27 mouse cellular contexts compared by ENCODE assay signal in the genomic region with DNA sequence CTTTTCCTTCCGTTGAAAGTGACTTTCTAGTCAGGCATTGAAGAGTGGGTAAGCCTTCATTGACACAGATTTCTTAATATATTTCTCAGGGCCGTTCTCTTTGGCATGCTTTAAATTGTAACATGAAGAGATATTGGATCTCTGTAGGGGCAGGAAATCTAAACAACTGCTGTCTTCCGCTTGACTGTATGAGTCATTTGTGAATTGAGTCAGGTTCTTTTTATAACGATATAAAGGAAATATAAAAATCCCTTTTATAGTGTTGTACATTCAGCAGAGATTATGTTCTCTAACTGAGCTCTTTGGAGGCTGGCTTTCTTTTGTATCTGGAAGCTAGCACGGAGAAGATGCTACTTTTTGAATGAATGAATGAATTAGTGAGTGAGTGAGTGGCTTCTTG. TPM values are rescaled to one million over a fixed set of nuclear protein-coding genes. Genes with fewer than 3 reads are reported as not detected.
DNase-seq lines count a peak whose midpoint lies in the region; ATAC-seq and TF ChIP-seq lines count a peak whose summit lies in the region.
"Had no signal": no experiment of that assay in that cellular context is flagged by ENCODE, and none has a peak within 500 bp of the region (broad histone marks: within the 10 kb centered on the region; RNA-seq: fewer than 3 reads in every experiment).

No protein-coding gene starts in this region.

- no peak overlapping the region for H3K4me3 ChIP-seq in heart, adult 2 months
- no peak overlapping the region for H3K4me3 ChIP-seq in lung, postnatal 0 days (ENCODE audit: low read depth, low read length)
- no peak overlapping the region for H3K4me3 ChIP-seq in embryonic fibroblast, embryonic 13.5 days (ENCODE audit: insufficient read depth, low read length)
- H3K4me3 ChIP-seq: embryonic facial prominence, embryonic 12.5 days; erythroblast, embryonic 14.5 days; forebrain, embryonic 12.5 days; hindbrain, embryonic 10.5 days; kidney, embryonic 15.5 days; limb, embryonic 10.5 days had no signal

- peaks cover 5% of the 10 kb centered on the region; the same call in 1 of the 2 replicates for H3K79me2 ChIP-seq in heart, adult 2 months (replicated peaks; ENCODE audit: control insufficient read depth, insufficient read depth, low read length)

- peaks cover 4% of the 10 kb centered on the region for H3K36me3 ChIP-seq in heart, adult 2 months (ENCODE audit: control insufficient read depth, insufficient read depth, low read length)
- no peaks in the 10 kb centered on the region for H3K36me3 ChIP-seq in lung, postnatal 0 days (ENCODE audit: insufficient read depth, low read length)

- TF ChIP-seq EP300 in heart, adult 2 months (IDR thresholded peaks at IDR 0.05; ENCODE audit: insufficient read depth, low read depth, low read length): no peak
- TF ChIP-seq EP300 in lung, postnatal 0 days (IDR thresholded peaks at IDR 0.05): no peak

- no peaks in the 10 kb centered on the region for H3K27me3 ChIP-seq in heart, adult 2 months (ENCODE audit: control insufficient read depth, insufficient read depth, low read length)
- no peaks in the 10 kb centered on the region for H3K27me3 ChIP-seq in lung, postnatal 0 days (replicated peaks; ENCODE audit: insufficient read depth, low read length)
- H3K27me3 ChIP-seq: embryonic facial prominence, embryonic 12.5 days; forebrain, embryonic 12.5 days; kidney, embryonic 15.5 days had no signal

- H3K9me3 ChIP-seq in lung, postnatal 0 days (ENCODE audit: low read length): no peaks in the 10 kb centered on the region
- H3K9me3 ChIP-seq: embryonic facial prominence, embryonic 12.5 days; forebrain, embryonic 12.5 days; hindbrain, embryonic 10.5 days; kidney, embryonic 15.5 days; limb, embryonic 10.5 days had no signal

- no peak for TF ChIP-seq POLR2A in heart, adult 2 months (IDR thresholded peaks at IDR 0.05; ENCODE audit: insufficient read depth, low read depth, low read length)
- TF ChIP-seq POLR2A in embryonic fibroblast, embryonic 13.5 days (IDR thresholded peaks at IDR 0.05; ENCODE audit: low read depth, low read length): no peak

- peak overlapping the region; percentile 42; the same call in 1 of the 2 replicates for H3K27ac ChIP-seq in heart, adult 2 months
- no peak overlapping the region for H3K27ac ChIP-seq in lung, postnatal 0 days (ENCODE audit: low read length)
- H3K27ac ChIP-seq in embryonic fibroblast, embryonic 13.5 days (ENCODE audit: insufficient read depth, low read length): peak overlapping the region; percentile 65
- H3K27ac ChIP-seq: embryonic facial prominence, embryonic 12.5 days; forebrain, embryonic 12.5 days; hindbrain, embryonic 10.5 days had no signal

- intact Hi-C loops in heart, adult 2 months (cut with DNase I): no loop called here
- intact Hi-C loops in heart, postnatal 14 days (cut with DNase I): no loop called here

- peaks cover 11% of the 10 kb centered on the region for H3K4me1 ChIP-seq in heart, adult 2 months (ENCODE audit: control insufficient read depth, insufficient read depth, low read length)
- H3K4me1 ChIP-seq in lung, postnatal 0 days (ENCODE audit: insufficient read depth, low read depth, low read length): no peaks in the 10 kb centered on the region
- peaks cover 12% of the 10 kb centered on the region for H3K4me1 ChIP-seq in embryonic fibroblast, embryonic 13.5 days (ENCODE audit: control insufficient read depth, insufficient read depth, low read length)
- H3K4me1 ChIP-seq: forebrain, embryonic 12.5 days; hindbrain, embryonic 10.5 days had no signal

- peak; percentile 19; the same call in 1 of the 2 replicates for ATAC-seq in lung, postnatal 0 days
- ATAC-seq in monocyte, adult 5-6 weeks (replicated peaks; ENCODE audit: insufficient number of reproducible peaks, low FRiP score, low TSS enrichment, poor library complexity, severe bottlenecking): no peak
- ATAC-seq: hindbrain, embryonic 16.5 days had no signal

- no peak overlapping the region for H3K9ac ChIP-seq in heart, adult 2 months (ENCODE audit: low read depth, low read length)
- no peak overlapping the region for H3K9ac ChIP-seq in lung, postnatal 0 days (replicated peaks; ENCODE audit: low read depth)
- H3K9ac ChIP-seq: embryonic facial prominence, embryonic 12.5 days; forebrain, embryonic 12.5 days; kidney, embryonic 15.5 days had no signal

- no peak for DNase-seq in heart, adult 2 months
- no peak for DNase-seq in heart, postnatal 14 days
- DNase-seq in lung, postnatal 0 days (ENCODE audit: low spot score): peak; percentile 27
- DNase-seq in lung, postnatal 14 days: no peak
- no peak for DNase-seq in urinary bladder, adult 2 months (ENCODE audit: low spot score)
- DNase-seq: adrenal gland, postnatal 10 days; B cell, adult 2 months; cerebellum, adult 11-12 months; cerebellum, postnatal 10 days; gastrocnemius, postnatal 10 days; kidney, adult 11 months; kidney, postnatal 4 days; layer of hippocampus, adult 9-11 months; liver; right cerebral cortex, postnatal 14 days; spleen, adult 18-20 months had no signal

- 38% methylated on average over 5 of the region's 5 CpGs for WGBS in heart, adult 2 months
- 56% methylated on average over 5 of the region's 5 CpGs for WGBS in lung, postnatal 0 days

- H3K4me2 ChIP-seq in lung, postnatal 0 days (replicated peaks; ENCODE audit: low read depth, low read length): no peak overlapping the region
- H3K4me2 ChIP-seq: embryonic facial prominence, embryonic 12.5 days; forebrain, embryonic 12.5 days; heart, embryonic 11.5 days; kidney, embryonic 15.5 days; midbrain, embryonic 11.5 days had no signal

- TF ChIP-seq CTCF in heart, adult 2 months (IDR thresholded peaks at IDR 0.05): no peak
- no peak for TF ChIP-seq CTCF in lung, postnatal 0 days (IDR thresholded peaks at IDR 0.05)
- TF ChIP-seq CTCF in embryonic fibroblast, embryonic 13.5 days (IDR thresholded peaks at IDR 0.05; ENCODE audit: borderline replicate concordance, insufficient read depth, low read length): no peak

RNA-seq across cellular contexts. Expression of gene Rab3gap2, which starts 14.0 kb away (rescaled TPM):
- 10 to 100 TPM; 19.9 to 20.2 TPM for total RNA-seq in heart, adult 2 months (2021)
- 10.3 and 12.0 TPM in 2 replicates for polyA plus RNA-seq in heart, adult 2 months (2012; rRNA removed)
- total RNA-seq in heart, postnatal 14 days (2021): 10 to 100 TPM; 21.4 to 22.0 TPM
- 14.5 and 15.1 TPM in 2 replicates for polyA plus RNA-seq in lung, postnatal 0 days (2015; fragmentation: Nextera tagmentation; extraction: Ambion mirVana)
- 42.4 and 49.5 TPM in 2 replicates for polyA plus RNA-seq in embryonic fibroblast, embryonic 13.5 days (2011; ENCODE audit: insufficient read length, low read depth, missing spikeins)
- total RNA-seq in monocyte, adult 5-6 weeks (2017): 36.1 to 43.1 TPM (median 36.5 TPM) in 3 replicates
- 24.9 and 26.7 TPM in 2 replicates for polyA plus RNA-seq in urinary bladder, adult 2 months (2012; rRNA removed)
